Mouse (Mus musculus): Measurements from ENCODE around the gene Whamm. TPM values are rescaled to one million over a fixed set of nuclear protein-coding genes. Genes with fewer than 3 reads are reported as not detected.

Gene Whamm
- polyA plus RNA-seq, 1 experiment = 7.9 TPM

- Histone ChIP-seq H3K4me3 (ENCODE audit: insufficient read depth, low read length) (no peak overlapping the region), H3K4me1 (ENCODE audit: control insufficient read depth, insufficient read depth, low read length) (no peaks in the 10 kb centered on the region), H3K27ac (ENCODE audit: insufficient read depth, low read length) (no peak overlapping the region)
- TF ChIP-seq CTCF (IDR thresholded peaks at IDR 0.05; ENCODE audit: borderline replicate concordance, insufficient read depth, low read length) = no peak
- TF ChIP-seq POLR2A (IDR thresholded peaks at IDR 0.05; ENCODE audit: low read depth, low read length) = no peak
Observed at GRCm38 (mm10) chr7:81641101-81641500, 70.0 kb downstream of the Whamm start.

GRCm38 (mm10) chr7:81644551-81645235, 73.6 kb downstream of the Whamm start:
- no peaks in the 10 kb centered on the region for H3K4me1 ChIP-seq (ENCODE audit: control insufficient read depth, insufficient read depth, low read length)
- TF ChIP-seq POLR2A (IDR thresholded peaks at IDR 0.05; ENCODE audit: low read depth, low read length) (no peak), CTCF (IDR thresholded peaks at IDR 0.05; ENCODE audit: borderline replicate concordance, insufficient read depth, low read length) (no peak)
- no peak overlapping the region for H3K4me3 ChIP-seq (ENCODE audit: insufficient read depth, low read length)
- H3K27ac ChIP-seq (ENCODE audit: insufficient read depth, low read length) = no peak overlapping the region

Other genes with a start within 250 kb of the Whamm start
- 1,473 and 1,652 TPM in 2 replicates for gene Rps17, start 226.0 kb upstream of the Whamm start, polyA plus RNA-seq (2011; ENCODE audit: insufficient read length, low read depth, missing spikeins)
- 36.0 and 37.4 TPM in 2 replicates for gene Cpeb1, start 115.8 kb upstream of the Whamm start, polyA plus RNA-seq (2011; ENCODE audit: insufficient read length, low read depth, missing spikeins)
- gene Ap3b2, start 77.3 kb upstream of the Whamm start, polyA plus RNA-seq (2011; ENCODE audit: insufficient read length, low read depth, missing spikeins) = 0.33 TPM in 1 of 2 replicates, not detected in the other
- not detected in 2 replicates for gene BC048679, start 73.0 kb upstream of the Whamm start, polyA plus RNA-seq (2011; ENCODE audit: insufficient read length, low read depth, missing spikeins)
- not detected in 2 replicates for gene Fsd2, start 4.3 kb upstream of the Whamm start, polyA plus RNA-seq (2011; ENCODE audit: insufficient read length, low read depth, missing spikeins)
- gene Homer2, start 136.3 kb downstream of the Whamm start, polyA plus RNA-seq (2011; ENCODE audit: insufficient read length, low read depth, missing spikeins) = 3.7 and 10.9 TPM in 2 replicates
- gene Ramac, start 191.7 kb downstream of the Whamm start, polyA plus RNA-seq (2011; ENCODE audit: insufficient read length, low read depth, missing spikeins) = 34.9 and 37.9 TPM in 2 replicates
- gene 3110040N11Rik, start 218.2 kb downstream of the Whamm start, polyA plus RNA-seq (2011; ENCODE audit: insufficient read length, low read depth, missing spikeins) = 29.7 and 31.3 TPM in 2 replicates

Data from embryonic fibroblast, embryonic 13.5 days (primary cell).